Mouse (Mus musculus): Measurements from ENCODE around the gene Mindy4.
A peak's percentile ranks its signal among the peaks of the same experiment; 100 is the strongest.

Gene Mindy4

DNA sequence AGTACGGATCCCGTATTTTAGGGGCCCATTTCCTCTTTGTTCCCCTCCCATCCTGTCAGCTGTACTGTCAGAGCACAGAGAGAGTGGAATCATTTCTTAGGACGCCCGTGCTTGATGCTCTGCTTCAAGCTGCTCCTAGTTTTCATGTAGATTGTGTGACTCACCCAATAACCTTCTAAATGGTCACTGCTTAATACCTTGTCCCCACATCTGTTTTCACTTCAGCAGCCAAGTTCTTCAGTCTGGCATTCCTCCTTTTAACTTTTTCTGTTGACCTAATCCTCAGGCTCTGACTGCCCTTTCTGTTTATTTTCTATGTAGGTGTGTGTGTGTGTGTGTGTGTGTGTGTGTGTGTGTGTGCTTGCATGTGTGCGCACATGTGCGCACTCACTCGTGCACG, 4.6 kb downstream of the Mindy4 start:
- no peak for DNase-seq (ENCODE audit: low read depth)

- DNase-seq (ENCODE audit: low read depth) = no peak
Measured at GRCm38 (mm10) chr6:55210423-55211365, 7.5 kb downstream of the Mindy4 start.

- no peak for DNase-seq (ENCODE audit: low read depth)
Measured at GRCm38 (mm10) chr6:55214541-55214940, 11.4 kb downstream of the Mindy4 start.

DNA sequence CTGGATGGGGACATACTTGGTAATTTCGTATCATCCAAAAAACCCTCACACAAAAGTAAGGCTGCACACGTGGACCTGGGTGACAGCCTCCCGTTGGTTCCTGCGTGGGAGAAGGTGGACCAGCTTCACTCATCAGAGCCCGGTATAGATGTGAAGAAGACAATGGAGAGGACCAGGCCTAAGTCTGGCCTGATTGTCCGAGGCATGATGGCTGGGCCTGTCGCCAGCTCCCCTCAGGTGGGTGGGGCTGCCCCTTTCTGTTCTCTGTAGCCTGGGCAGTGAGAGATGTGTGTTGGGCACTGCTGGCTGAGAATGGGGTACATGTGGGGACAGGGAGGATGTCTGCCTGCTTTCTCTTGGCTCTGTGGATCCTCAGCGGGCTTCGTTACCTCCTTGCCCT, 15.0 kb downstream of the Mindy4 start:
- DNase-seq (ENCODE audit: low read depth) = no peak

GRCm38 (mm10) chr6:55223986-55224385, 20.8 kb downstream of the Mindy4 start:
- DNase-seq (ENCODE audit: low read depth) = no peak

DNA sequence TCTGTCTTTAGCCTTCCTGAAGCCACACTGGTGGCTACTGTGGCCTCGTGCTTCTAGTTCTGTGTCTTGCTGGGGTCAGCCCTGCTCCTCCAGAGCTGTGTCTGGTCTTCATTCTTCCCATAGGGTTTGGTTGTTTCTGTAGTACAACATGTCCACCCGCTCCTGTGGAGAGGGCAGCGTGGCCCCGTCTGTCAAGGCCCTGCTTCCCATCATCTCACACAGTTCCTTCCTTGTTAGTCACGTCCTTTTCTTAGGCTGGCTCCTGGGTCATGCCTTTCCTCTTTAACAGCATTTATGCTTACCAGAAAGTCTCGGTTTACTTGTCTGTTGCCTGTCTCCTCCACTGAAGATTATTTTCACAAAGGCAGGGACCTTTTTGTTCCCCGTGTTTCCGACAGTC, 26.9 kb downstream of the Mindy4 start:
- DNase-seq (ENCODE audit: low read depth) = no peak

- no peak for DNase-seq (ENCODE audit: low read depth)
Measured at GRCm38 (mm10) chr6:55232101-55232500, 28.9 kb downstream of the Mindy4 start.

- peak; percentile 76 for DNase-seq (ENCODE audit: low read depth)
Measured at GRCm38 (mm10) chr6:55232524-55233264, 29.5 kb downstream of the Mindy4 start.

GRCm38 (mm10) chr6:55233326-55233725, 30.1 kb downstream of the Mindy4 start:
- no peak for DNase-seq (ENCODE audit: low read depth)

- peak; percentile 55 for DNase-seq (ENCODE audit: low read depth)
Measured at GRCm38 (mm10) chr6:55234636-55235035, 31.5 kb downstream of the Mindy4 start.

DNA sequence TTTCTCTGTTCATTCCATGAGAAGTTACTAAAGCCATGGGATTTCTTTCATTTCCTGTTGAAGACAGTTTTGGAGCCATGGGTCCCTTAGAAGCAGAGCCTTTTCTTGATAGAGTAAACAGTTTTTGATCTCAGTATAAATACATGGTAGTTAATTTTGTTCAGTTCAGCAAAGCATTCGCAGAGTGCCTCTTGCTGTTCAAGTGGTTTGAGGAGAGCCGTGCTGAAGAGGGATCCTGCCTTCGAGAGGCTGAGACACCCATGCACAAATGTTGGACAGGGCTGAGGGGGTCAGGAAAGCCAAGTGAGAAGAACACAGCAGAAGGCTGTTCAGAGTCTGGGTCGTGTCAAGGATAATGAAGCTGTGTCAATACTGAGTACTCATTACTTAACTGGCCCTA, 32.5 kb downstream of the Mindy4 start:
- DNase-seq (ENCODE audit: low read depth) = no peak

DNA sequence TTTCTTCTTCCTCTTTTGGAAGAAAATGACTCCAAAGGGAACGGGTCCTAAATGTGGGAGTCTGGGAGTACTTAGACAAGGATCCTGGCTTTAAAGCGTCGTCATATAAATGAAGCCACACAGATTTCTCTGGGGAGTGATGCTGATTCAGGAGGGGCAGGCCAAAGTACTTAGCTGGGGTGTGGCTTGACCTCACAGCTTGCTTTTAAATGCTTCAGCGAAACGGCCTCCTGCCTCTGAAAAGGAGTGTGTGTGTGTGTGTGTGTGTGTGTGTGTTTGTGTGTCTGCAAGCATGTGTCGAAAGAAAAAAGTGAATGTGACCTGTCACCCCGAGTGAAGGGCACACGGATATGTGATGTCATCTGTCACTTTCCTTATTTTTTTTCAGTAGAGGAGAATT, 36.7 kb downstream of the Mindy4 start:
- DNase-seq (ENCODE audit: low read depth) = no peak

- DNase-seq (ENCODE audit: low read depth) = no peak
Measured at GRCm38 (mm10) chr6:55240591-55241260, 37.5 kb downstream of the Mindy4 start.

DNA sequence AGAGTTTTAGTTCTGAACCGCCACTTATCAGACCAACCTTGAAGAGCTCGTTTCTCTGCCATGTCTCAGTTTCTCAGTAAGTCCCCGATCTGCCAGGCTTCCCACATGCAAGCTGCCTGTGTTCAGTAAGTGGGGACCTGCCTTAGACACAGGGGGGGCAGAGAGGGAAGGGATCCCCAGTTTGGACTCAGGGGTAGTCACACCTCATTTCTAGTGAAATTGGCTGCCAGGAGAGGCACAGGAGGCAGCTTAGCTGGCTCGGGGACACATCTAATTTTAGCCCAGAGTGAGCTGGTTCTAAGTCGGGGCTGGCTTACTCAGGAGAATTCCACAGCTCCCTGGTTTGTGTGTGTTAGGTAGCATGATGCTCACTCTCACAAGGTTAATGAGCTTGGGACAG, 38.3 kb downstream of the Mindy4 start:
- no peak for DNase-seq (ENCODE audit: low read depth)

DNA sequence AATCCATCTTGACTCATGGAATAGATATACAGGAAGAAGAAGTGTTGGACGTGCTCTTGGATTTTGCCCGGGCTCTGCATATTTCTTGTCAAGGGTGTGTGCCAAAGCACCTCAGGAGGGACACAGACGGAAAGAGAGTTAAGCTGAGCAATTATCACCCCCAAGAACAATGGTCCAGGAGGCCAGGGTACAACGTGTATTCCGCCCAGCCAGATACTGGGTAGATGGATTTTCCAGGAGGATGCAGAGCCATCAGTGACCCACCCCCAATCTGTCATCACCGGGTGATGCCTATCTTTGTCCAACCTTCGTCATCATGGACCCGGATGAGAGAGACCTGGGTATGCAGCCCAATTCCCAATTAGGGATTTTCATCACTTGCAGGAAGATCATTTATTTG, 42.5 kb downstream of the Mindy4 start:
- no peak for DNase-seq (ENCODE audit: low read depth)

DNA sequence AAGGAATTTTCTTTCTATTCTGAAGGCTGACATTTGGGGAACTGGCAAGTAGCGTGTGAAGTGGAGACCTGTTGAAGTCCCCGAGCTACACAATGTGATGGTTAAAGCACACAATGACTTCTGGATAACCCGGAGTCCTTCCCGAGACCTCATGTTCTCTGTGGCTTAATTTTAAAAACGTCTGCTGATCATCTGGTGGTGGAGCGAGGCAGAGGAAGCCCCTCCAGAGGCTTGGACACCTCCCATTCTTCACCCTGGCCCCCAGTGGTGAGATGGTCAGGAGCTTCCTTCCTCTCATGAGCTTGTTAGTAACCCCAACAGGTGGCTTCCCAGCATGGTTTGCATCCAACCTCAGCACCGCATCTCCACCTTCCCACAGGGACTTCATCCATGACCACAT, 43.3 kb downstream of the Mindy4 start:
- DNase-seq (ENCODE audit: low read depth) = no peak

DNA sequence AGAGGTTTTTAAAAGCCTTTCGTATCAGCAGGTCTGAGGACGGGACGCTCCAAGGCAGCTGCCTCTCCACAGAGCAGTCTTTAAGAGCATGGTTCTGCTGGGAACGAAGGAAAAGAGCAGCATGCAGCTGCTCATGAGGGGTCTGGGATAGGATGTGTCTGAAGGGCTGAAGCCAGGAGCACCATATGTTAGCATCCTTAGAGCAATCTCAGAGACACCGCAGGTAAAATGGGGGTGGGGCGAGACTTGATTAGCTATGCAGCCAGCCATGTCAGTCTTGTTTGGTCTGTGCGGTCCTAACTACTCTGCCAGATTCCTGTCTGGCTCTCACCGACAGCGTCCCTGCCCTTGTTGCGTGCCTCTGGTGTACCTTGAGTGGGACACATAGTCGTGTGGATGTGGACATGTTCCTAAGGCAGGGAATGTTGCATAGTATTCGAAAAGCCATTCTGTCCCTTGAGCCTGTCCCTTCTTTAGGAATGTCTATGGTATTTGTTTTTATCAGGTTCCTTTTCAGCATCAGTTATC, 43.8 kb downstream of the Mindy4 start:
- DNase-seq (ENCODE audit: low read depth) = no peak

DNA sequence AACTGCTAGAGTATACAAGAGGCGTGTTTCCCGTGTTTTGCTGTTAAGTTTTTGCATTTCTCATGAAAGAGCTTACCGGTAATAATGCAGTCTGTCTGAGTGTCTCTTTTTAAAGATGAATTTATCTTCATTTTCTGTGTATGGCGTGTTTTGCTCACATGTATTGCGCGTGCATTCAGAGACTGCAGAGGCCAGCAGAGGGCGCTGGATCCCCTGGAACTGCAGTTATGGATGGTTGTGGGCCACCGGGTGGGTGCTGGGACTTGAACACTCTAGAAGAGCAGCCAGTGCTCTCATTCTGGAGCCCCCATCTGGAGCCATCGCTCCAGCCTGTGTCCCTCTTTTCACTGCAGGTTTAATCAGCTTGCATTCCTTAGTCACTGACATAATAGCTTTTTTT, 46.1 kb downstream of the Mindy4 start:
- no peak for DNase-seq (ENCODE audit: low read depth)

GRCm38 (mm10) chr6:55250809-55251208, 47.6 kb downstream of the Mindy4 start:
- no peak for DNase-seq (ENCODE audit: low read depth)

- DNase-seq (ENCODE audit: low read depth) = no peak
Measured at GRCm38 (mm10) chr6:55251596-55251995, 48.4 kb downstream of the Mindy4 start.

DNA sequence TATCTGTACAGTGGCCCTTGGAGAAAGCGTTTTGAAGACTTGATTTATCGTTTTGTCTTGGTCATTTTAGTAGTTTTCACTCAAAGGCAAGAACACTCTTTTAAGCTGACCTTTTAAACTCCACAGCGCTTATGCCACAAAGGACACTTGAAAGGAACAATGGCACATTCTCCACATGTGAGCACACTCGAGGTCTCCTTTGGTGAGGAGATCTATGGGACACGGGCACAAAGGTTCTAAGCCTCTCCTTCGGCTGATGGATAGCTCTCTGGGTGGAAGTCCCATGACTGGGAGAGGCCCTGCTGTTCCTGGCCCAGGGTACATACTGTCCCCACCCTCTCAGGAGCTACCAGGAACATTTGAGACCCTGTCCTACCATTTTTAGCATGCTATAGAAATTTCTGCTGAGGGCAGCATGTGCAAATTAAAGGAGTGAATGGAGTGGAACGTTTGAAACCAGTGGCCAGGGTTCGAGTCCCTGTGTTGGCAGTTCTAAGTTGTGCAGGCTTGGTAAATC, 49.6 kb downstream of the Mindy4 start:
- no peak for DNase-seq (ENCODE audit: low read depth)

DNA sequence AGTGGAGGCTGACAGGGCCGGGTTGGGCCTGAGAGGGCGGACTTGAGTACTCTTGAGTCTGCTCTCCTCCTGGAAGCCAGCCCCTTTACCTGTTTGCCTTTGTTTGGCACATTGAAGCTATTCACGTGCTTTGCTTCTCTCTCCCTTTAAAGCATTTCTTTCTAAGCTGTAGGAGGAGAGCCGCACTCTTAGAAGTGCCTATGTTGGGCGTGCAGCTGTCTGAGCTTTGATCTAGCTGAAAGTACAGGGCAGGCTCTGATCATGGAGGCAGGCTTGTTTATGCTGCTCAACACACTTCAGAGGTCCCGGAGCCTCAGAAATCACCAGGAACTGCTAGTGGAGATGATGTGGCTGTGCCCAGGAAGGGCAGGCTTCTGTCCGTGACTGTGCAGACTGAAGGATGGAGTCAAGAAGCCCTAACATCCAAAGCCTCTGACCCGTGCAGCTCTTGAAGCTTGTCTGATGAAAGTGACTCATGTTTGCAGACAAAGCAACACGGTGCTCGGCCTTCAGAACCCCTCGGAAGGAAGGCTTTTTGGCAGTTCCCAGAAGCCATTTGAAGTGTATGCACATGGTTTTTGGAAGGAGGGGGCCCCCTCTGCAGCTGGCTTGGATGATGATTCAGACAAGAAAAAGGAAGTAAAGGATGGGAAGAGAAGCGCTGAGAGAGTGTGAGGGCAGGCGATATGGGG, 53.5 kb downstream of the Mindy4 start:
- no peak for DNase-seq (ENCODE audit: low read depth)
